Mouse (Mus musculus) cerebellum, adult 11 months (tissue): Measurements from ENCODE around the gene Evi2.

Experiments
- DNase-seq: peaks from one replicate; pipeline ENCODE4 v3.0.0; 2022

The Evi2 gene

GRCm38 (mm10) chr11:79530333-79530761 is at the start of gene Evi2, which contains the start of gene Evi2a:
TSS of gene Evi2 (minus strand) at chr11:79530589.
TSS of gene Evi2a (minus strand) at chr11:79530609.
- DNase-seq: no peak

DNA sequence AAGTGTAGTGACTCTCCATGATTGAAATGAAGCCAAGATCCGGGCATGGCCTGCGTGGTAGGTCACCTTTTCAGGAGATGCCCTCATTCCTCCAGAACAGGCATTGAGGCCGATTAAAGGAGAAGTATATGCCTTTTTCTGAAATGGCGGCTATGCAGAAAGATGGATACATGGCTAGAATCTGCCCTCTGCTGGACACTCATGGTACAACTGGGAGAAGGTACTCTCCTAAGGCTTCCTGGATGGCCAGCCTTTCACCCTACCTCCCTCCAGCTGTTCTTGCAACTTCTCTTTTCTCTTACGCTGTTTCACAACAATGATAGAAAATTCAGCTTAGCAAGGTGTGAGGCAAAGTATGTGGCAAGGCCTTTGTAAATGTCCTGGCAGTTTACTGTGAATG is 47.4 kb upstream of the Evi2 start:
- DNase-seq: peak; percentile 58

DNA sequence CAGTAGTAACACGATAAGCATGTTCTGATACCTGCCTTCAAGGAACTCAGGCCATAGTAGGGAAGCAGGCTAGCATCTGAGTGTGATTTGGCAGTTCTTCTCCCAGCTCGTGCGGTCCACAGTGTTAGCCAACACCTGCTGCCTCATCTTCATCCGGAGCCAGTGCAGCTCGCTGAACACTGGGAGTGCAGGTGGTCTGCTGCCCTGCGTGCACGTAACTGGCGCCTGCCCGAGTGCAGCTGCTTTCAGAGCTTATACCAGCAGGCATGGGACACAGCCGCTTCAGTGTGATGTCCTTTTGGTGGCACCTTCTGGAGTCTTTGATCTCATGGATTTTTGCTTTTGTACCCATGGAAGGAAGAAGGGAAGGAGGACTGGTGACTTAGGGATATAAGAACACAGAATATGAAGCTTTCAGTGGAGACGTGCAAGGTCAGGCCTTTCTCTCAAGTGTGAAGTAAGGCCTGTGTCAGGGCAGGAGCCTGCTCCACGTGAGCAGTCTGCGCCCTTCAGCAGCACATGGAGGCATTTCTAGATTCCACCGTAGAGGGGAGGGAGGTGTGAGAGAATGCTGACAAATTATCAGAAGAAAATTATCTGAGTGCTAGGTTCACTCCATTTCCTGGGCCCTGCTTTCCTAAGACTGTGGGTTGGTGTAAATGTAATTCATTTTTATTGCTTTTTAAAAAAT is 45.1 kb upstream of the Evi2 start:
- no peak for DNase-seq

GRCm38 (mm10) chr11:79573836-79574235 is 43.4 kb upstream of the Evi2 start:
- no peak for DNase-seq

- no peak for DNase-seq
These were observed 39.9 kb upstream of the Evi2 start for GRCm38 (mm10) chr11:79570319-79570718.

DNA sequence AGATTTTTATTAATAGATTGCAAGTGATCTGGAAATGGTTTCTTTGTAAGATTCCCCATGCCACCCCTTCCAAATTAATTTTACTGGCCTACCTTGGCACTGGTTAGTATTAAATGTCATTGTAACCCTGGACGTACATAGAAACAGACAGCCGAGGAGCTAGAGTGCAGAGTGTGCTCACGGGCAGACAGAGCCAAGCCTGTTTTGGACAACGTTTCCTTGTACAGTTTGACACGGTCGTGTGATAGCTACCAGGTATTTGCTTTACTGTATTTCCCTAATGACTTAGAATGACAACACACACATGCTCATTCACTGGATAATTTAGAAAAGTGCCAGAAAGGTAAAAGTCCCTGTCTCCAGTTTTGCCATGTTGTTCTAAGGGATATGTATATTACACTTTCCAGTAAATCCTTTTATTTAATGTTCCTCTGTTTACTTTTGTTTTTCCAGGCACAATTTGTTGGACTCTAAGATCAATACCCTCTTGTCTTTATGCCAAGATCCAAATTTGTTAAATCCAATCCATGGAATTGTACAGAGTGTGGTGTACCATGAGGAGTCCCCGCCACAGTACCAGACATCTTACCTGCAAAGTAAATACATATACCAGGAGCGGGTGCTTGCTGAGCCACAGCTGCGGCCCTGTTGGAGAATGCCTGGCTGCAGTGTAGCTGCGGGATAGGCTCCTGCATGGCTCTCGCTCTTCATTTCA is 38.0 kb upstream of the Evi2 start:
- no peak for DNase-seq

DNA sequence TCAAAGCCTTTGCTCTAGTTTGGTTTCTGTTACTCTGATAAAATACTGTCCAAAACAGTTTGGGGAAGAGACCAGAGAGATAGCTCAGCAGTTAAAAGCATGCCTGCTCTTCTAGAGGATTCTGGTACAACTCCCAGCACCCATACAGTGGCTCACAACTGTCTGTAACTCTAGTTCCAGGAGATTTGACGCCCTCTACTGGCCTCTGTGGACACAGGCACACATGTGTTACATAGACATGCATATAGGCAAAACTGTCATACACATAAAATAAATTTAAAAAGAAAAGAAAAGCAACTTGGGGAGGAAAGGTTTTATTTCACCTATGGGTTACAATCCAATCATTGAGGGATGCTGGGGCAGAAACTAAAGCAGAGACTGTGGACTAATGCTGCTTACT is 36.6 kb upstream of the Evi2 start:
- DNase-seq: no peak

GRCm38 (mm10) chr11:79563493-79563892 is 33.1 kb upstream of the Evi2 start:
- DNase-seq: no peak

DNA sequence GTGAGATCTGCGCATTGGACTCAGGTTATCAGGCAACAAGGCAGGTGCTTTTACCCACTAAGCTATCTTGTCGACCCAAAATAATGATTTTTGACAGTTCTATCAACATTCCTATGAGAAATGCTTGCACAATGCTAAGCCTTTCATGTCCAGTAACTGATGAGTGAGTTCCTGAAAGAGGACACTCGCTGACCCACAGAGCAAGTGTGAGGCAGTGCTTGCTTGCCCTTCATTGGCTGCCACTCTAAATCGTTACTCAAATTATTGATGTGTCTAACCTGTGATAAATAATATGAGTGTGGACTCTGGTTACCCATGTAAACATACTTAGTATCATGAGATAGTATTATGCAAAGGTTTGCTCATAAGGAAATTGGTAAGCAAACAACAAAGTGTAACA is 30.1 kb upstream of the Evi2 start:
- no peak for DNase-seq

DNA sequence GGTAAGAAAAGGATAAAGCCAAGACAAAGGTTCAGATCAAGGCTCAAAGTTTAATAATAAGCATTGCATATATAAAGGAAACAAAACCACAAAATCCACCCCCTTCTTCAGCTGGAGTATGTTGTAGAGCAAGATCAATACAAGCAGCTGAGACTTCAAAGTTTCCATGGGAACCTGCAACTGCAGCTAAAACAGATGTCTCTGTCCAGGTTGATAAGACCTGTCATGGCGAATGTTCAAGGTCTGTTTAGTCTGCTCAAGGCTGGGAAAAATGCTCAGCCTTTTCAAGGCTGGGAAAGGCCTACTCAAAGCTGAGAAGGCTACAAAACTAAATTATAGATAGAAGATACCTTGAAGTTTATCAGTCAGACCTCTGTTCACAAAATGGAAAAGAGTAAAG is 22.2 kb upstream of the Evi2 start:
- no peak for DNase-seq

- DNase-seq: no peak
These were observed 5.9 kb upstream of the Evi2 start for GRCm38 (mm10) chr11:79536293-79536692.

DNA sequence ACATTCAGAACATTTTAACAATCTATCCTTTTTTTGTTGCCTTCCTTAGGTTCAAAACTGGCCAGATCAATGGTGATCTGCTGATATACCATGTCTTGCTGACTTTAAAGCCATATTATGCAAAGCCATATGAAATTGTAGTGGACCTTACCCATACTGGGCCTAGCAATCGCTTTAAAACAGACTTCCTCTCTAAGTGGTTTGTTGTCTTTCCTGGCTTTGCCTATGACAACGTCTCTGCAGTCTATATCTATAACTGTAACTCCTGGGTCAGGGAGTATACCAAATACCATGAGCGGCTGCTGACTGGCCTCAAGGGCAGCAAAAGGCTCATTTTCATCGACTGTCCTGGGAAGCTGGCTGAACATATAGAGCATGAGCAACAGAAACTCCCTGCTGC is 5.2 kb upstream of the Evi2 start:
- DNase-seq: no peak

GRCm38 (mm10) chr11:79533950-79534690 is 3.7 kb upstream of the Evi2 start:
- no peak for DNase-seq

DNA sequence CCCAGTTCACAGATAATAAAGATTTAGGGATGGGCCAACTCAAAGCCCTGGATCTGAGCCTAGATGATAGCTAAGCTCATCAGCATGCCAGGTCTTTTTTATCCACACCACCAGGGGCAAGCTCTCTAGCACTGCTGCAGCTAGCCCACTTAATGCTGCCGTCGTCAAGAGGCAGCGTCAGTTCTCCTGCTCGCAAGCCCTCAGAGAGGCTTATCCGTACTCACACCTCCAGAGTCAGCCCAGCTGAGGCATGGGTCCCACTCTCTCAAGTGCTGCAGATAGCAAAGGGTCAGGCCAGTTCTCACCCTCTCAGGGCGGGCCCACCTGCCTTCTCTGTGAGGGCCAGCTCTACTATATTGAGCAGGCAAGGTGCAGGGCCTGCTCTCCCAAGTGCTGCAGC is 2.9 kb upstream of the Evi2 start:
- no peak for DNase-seq

- no peak for DNase-seq
These were observed 1.1 kb upstream of the Evi2 start for GRCm38 (mm10) chr11:79531485-79531884.

GRCm38 (mm10) chr11:79530774-79531173 is 385 bp upstream of the Evi2 start:
- no peak for DNase-seq

- DNase-seq: no peak
These were observed 653 bp downstream of the Evi2 start for GRCm38 (mm10) chr11:79529736-79530135.

GRCm38 (mm10) chr11:79529226-79529625 is 1.2 kb downstream of the Evi2 start:
- no peak for DNase-seq

GRCm38 (mm10) chr11:79528601-79529000 is 1.8 kb downstream of the Evi2 start:
- DNase-seq: no peak

DNA sequence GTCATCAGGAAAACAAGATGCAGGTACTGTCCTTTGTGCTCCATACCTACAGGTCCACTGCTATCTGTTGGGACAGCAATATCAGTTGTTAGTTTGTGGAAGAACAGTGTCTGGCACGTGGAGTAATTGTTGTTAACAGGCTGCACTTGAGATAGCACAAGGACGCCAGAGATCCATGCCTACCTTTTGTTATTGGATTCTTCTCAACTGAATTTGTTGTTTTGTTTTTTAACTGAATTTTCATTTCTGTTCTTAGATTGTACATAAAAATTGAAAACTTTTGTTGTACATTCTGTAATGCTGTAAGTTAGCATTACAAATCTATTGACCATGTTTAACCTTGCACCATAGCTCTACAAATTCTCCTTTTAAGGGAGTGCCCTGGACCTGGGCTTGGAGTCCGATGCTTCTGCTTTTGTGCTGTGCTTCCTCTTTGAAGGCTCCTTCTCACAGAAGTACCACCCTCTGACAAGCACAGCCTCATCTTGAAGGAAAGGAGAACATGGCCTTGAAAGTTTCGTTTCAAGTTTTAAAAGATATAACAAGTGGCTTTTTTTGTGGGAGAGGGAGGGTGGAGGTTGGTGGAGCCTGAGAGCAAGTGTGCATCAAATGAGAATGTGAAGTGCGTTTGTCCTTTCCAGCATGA is 2.5 kb downstream of the Evi2 start:
- no peak for DNase-seq

- DNase-seq: no peak
These were observed 3.2 kb downstream of the Evi2 start for GRCm38 (mm10) chr11:79527015-79527738.

DNA sequence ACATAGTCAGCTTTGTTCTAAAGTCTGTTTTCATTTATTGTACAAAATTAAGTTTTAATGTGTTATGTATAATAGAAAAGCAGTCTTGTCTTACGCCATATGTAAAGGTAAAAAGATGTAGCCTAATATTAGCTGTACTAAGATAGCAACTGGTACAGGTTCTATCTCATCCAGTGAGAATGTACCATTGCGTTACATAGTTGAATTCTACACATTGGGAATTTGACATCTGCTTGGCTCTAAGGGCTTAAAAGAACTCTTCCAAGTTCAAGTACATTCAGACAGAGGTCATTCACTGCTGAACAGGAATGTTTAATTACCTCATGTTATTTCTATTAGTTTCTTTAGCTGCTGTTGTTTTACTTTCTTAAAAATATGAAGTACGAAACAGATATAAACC is 3.8 kb downstream of the Evi2 start:
- DNase-seq: no peak

DNA sequence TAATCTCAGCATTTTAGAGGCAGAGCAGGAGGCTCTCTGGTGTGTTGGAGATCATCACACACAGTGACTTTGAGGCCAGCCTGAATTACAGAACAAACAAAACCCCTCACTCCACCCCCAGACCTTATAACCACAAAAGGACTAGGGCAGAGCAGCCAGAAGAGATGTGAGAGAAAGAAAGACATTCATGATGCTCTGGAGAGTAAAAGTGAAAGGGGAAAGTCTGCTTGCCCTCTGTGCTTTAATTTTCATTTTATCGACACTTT is 6.1 kb downstream of the Evi2 start:
- DNase-seq: no peak
